2 mouse cellular contexts compared by ENCODE assay signal in the genomic region with DNA sequence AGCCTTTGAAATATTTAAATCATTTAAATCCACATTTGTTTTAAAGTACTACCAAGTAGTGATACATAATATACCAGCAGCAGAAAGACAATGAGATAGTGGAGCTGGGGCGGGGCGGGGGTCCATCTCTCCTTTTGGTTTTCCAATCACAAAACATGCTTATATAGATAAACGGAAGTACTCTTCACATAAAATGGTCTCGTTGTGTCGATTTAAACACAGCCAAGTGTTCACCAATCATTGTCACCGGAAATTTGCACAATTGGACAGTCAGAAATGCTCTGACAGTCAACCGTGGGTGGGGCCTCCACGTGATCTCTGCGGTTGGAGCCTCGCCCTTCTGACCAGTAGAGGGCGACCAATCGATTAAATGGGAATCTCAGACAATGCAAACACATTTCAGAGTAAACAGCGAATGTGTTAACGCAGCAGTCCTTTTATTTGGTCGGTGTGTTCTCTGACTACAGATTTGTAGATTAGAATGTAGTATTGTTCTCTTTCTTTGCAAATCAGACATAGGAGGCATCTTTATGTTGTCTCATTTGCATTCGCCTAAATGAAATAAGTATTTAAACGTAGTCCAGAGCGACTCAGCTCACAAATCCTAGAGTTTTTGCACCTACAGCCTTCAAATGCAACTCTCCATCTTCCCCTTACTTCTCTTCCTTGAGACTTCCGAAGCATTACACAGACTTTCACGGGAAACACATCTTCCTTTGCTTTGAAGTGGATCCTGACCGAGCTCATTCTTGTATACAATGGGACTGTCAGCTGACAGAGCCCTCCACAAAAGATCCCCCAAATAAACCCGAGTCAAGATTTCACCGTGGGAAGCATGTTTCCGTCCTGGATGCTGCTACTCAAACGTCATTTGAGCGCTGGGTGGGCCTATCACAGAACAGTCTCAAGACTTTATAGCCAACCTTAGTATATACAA.
A peak's percentile ranks its signal among the peaks of the same experiment; 100 is the strongest.
TF ChIP-seq lines count a peak whose summit lies in the region.

No protein-coding gene starts in this region.

TF ChIP-seq in C2C12, 6 proteins besides CTCF, POLR2A, EP300 and RAD21:
- TF ChIP-seq FOSL1 (IDR thresholded peaks at IDR 0.05; ENCODE audit: insufficient read depth, low read length, poor library complexity, severe bottlenecking) = no peak
- no peak for TF ChIP-seq MYOD1 (IDR thresholded peaks at IDR 0.05; ENCODE audit: control insufficient read depth, insufficient read length, low read depth)
- peak; percentile 86 for TF ChIP-seq MAX (IDR thresholded peaks at IDR 0.05)
- TF ChIP-seq USF1 (IDR thresholded peaks at IDR 0.05; ENCODE audit: low read depth) = peak; percentile 100
- no peak for TF ChIP-seq CEBPB (IDR thresholded peaks at IDR 0.05; ENCODE audit: low read depth)

TF ChIP-seq in myocyte, 11 proteins besides CTCF, POLR2A, EP300 and RAD21:
- TF ChIP-seq MYOD1 (IDR thresholded peaks at IDR 0.05; ENCODE audit: control insufficient read depth in 1 of 3, insufficient read length in 2 of 3, low read depth in 2 of 3) (no peak), USF1 (IDR thresholded peaks at IDR 0.05; ENCODE audit: low read depth) (peak; percentile 100), CEBPB (IDR thresholded peaks at IDR 0.05; ENCODE audit: insufficient read depth, poor library complexity, severe bottlenecking) (0 out of 2 replicates have a peak, but pooled peaks have one; percentile 8), TCF3 (IDR thresholded peaks at IDR 0.05; ENCODE audit: insufficient read length, low read depth) (no peak)
